Mouse (Mus musculus) liver, postnatal 0 days (tissue): ENCODE measurements at regions not wholly inside any gene's neighbourhood (a gene's known extent, or its start where the extent isn't known, plus 50 kb on each side); places are given as distances from the start of the nearest gene placed in this dataset.

Source experiments
- CTCF ChIP-seq: sonication (generic); IDR thresholded peaks from 2 replicates; pipeline ENCODE4 v1.5.1; 2016; ENCODE audit warnings: antibody characterized with exemption, low read depth
- EP300 ChIP-seq: IDR thresholded peaks from 2 replicates; pipeline ENCODE4 v1.6.1; 2016; ENCODE audit warnings: antibody characterized with exemption, low read depth, mild to moderate bottlenecking

DNA sequence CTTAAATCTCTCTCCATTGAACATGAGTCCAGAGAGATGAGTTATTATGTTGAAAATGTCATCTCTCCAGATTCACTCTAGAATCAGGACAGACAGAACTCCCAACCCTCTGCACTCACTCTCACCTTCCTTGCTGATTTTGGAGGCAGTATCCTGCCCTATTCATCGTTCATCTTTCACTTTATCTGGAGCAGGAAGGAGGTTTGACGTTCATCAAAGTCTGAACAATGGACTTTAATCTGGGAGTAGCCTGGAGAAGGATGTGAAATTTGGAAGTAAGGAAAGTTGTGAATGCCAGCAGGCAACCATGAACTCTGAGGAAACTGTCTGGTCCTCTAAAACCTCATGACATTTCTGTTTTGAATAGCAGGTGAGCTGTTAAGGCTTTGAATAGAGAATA is 125.0 kb upstream of the App start:
- TF ChIP-seq CTCF (no peak), EP300 (no peak)
